Mouse (Mus musculus) Patski (cell line): Measurements from ENCODE around the gene Cog5. TPM values are rescaled to one million over a fixed set of nuclear protein-coding genes. Genes with fewer than 3 reads are reported as not detected.
A peak's percentile ranks its signal among the peaks of the same experiment; 100 is the strongest.

Source experiments
- ATAC-seq: fragments of 100-300 bp; one replicate; pipeline ENCODE4 v1.8.0; 2021
- CTCF ChIA-PET: fragments of 350-600 bp; sonication (Branson Sonifier 250); formaldehyde crosslinking; loops from one replicate; lab custom pipeline; 2022; ENCODE audit warnings: inconsistent platforms; lab: Charles Lee
- POLR2A ChIA-PET: fragments of 350-600 bp; sonication (Branson Sonifier 250); formaldehyde crosslinking; loops from one replicate; lab custom pipeline; 2022; ENCODE audit warnings: antibody characterized with exemption, inconsistent platforms; lab: Charles Lee
- DNase-seq: peaks from one replicate; pipeline ENCODE4 v3.0.0-alpha.2; 2011; ENCODE audit warnings: low read depth, low spot score
- H3K27me3 ChIP-seq: fragments of 371-371 bp; one replicate; pipeline ENCODE4 v1.5.1; 2021
- CTCF ChIP-seq: fragments of 100-300 bp; IDR thresholded peaks from one replicate; pipeline ENCODE4 v1.5.1; 2021
- in situ Hi-C: fragments of 300-500 bp; cut with MboI; formaldehyde crosslinking; loops from 3 replicates; pipeline ENCODE4 v1.11.1; 2018; ENCODE audit warnings: low pct_unique_long_range_greater_than_20kb, mixed read lengths
- polyA plus RNA-seq: library from polyadenylated mRNA; unstranded; gene quantifications from one replicate; pipeline ENCODE4 v1.2.3, GENCODE M21; 2021

Gene Cog5
- polyA plus RNA-seq, 1 experiment from 2014 or later: 26.9 TPM

DNA sequence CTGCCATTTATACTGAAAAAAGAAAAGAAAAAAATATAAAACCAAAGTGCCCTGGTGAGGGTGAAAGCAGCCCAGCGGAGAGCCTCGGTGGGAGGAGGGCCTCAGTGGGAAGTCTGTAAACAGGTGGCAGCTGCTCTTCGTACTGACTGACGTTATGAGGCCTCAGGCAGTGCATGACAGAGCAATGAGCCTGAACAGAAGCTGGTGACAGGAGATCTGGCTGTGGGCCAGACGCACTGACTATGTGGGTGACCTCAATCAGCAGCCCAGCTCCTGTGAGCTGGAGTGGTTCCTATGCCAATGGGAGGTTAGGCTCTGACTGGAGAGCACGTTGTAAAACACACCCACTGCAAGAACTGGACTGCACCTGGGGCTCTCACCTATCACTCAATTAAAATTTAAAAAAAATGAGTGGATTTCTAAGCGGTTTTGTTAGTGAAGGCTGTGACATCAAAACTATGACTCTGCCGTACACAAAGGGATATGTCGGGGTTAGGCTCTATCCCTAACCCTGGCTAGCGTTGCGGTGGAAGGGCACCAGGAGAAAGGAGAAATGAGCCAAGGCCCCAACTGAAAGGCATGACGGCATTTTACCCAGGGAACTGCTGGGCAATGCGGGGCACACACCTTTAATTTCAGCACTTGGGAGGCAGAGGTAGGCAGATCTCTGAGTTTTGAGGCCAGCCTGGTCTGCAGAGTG lies 319.0 kb downstream of the Cog5 start:
- CTCF ChIA-PET: interaction anchor here (1.4 to 1.6 kb wide), 2 partner anchors 139 to 171 kb away, joined by 3 to 8 read pairs; no protein-coding TSS in a partner anchor
- no peaks in the 10 kb centered on the region for H3K27me3 ChIP-seq
- no peak for TF ChIP-seq CTCF
- POLR2A ChIA-PET: no interaction called here
- DNase-seq (no peak), ATAC-seq (peak; percentile 54)
- in situ Hi-C loops: no loop called here

DNA sequence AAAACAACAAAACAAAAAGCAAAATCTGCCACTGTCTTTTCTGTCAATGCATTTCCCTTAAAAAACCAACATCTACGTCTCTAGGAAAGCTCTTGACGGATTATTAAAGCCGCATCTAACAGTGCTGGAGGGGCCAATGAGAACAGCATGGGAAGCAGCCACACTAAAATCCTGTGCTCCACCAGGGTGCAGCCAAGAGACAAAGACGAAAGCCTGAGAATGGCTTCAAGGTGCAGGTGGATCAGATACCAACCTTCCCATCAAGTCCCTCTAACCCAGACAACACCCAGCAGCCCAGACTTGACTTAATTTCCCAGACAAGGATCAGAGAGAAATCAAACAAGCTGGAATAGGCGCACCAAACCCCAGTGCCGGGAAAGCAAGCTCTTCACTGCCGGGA lies 321.9 kb downstream of the Cog5 start:
- ATAC-seq (no peak), DNase-seq (no peak)
- no peaks in the 10 kb centered on the region for H3K27me3 ChIP-seq
- CTCF ChIA-PET: interaction anchor here (1.0 kb wide), 1 partner anchor 171 kb away, joined by 4 read pairs; no protein-coding TSS in a partner anchor
- peak; percentile 23 for TF ChIP-seq CTCF
- in situ Hi-C loops: no loop called here
- POLR2A ChIA-PET: interaction anchor here (0.9 kb wide), 1 partner anchor 84 kb away, joined by 3 read pairs; no protein-coding TSS in a partner anchor

DNA sequence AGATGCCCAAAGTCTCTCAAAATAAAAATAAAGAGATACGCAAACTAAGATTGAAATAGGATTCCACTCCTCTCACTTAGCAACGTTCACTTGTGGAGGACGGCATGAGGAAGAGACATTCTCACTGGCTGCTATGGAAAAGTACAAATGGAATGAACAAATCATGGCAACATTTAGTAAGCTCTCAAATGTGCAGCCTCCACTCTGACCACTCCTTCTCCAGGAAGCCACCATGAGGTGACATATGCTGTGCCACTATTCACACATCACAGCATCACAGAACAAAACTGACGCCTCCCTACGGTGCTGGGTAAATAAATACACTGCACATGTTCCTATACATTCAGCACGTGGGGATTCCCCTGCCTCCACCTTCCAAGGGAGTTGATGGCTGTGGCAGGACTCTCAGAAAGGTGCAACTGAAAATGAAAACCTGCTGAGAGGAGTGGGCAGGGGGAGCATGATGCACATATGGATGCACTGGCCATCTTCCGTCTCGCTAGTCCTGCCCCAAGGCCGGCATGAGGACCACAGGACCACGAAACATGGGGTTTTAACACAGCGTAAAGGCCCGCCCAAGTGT lies 323.0 kb downstream of the Cog5 start:
- H3K27me3 ChIP-seq: no peaks in the 10 kb centered on the region
- ChIA-PET CTCF (no interaction called here), POLR2A (no interaction called here)
- ATAC-seq (no peak), DNase-seq (no peak)
- in situ Hi-C loops: no loop called here
- TF ChIP-seq CTCF: no peak

DNA sequence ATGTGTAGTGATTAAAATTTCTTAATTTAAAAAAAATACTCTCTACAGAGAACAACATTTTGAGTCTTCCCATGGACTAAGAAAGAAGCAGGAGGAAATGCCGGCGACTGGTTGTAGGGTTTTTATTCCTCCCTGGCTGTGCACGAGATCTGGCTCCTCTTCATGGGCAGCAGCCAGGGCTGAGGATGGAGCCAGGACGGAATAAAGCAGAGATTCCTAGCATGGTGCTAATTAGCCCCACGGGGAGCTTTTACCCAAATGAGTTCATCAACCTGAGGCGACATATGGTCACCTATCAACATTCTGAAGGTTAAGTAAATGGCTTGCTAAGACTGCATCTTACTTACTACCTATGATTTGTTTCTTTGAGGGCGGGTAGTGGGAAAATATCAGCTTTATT lies 328.6 kb downstream of the Cog5 start:
- ChIA-PET POLR2A (no interaction called here), CTCF (no interaction called here)
- in situ Hi-C loops: loop anchor here (5.0 kb wide), 1 partner anchor 74 kb away; no protein-coding TSS in a partner anchor
- ATAC-seq (no peak), DNase-seq (no peak)
- no peaks in the 10 kb centered on the region for H3K27me3 ChIP-seq
- no peak for TF ChIP-seq CTCF

DNA sequence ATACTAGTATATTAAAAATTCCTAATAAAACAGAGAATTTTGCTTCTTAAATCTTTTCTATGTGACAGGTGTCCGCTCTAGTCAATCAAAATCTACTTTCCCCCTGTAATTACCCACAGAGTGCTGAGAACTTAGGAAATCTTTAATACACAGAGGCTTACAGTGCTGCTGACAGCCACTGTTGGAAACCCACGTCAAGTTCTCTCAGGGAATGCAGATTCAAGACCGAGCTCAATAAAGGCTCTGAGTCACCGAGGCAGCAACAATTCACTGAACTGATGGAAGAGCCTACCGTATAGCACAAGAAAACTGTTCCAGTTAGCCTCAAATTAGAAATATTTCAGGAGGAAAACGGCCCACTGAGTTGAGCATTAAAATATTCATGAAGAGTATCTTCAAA lies 329.1 kb downstream of the Cog5 start:
- no peak for TF ChIP-seq CTCF
- H3K27me3 ChIP-seq: no peaks in the 10 kb centered on the region
- ATAC-seq: no peak
- in situ Hi-C loops: loop anchor here (5.0 kb wide), 1 partner anchor 74 kb away; no protein-coding TSS in a partner anchor
- ChIA-PET POLR2A (no interaction called here), CTCF (no interaction called here)
- DNase-seq: no peak

DNA sequence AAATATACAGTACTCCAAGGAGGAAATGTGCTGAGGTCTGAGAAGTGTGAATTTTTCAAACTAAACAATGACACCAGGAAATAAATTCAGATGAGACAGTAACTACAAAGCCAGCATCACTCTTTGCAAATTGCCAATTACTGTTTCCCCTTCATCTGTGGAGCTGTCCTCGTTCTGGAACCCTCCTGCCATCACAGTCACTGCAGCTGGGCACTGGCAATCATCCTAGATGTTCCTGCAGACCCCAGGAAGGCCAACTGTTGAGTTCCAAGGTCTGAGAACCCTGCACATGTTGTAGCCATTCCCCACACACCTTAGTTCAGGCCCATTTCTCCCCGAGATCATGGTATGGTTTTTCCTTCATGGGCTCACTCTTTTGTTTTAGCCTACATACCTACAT lies 329.5 kb downstream of the Cog5 start:
- ATAC-seq (no peak), DNase-seq (no peak)
- TF ChIP-seq CTCF: no peak
- CTCF ChIA-PET: no interaction called here
- POLR2A ChIA-PET: no interaction called here
- in situ Hi-C loops: loop anchor here (5.0 kb wide), 1 partner anchor 73 kb away; no protein-coding TSS in a partner anchor
- H3K27me3 ChIP-seq: no peaks in the 10 kb centered on the region

DNA sequence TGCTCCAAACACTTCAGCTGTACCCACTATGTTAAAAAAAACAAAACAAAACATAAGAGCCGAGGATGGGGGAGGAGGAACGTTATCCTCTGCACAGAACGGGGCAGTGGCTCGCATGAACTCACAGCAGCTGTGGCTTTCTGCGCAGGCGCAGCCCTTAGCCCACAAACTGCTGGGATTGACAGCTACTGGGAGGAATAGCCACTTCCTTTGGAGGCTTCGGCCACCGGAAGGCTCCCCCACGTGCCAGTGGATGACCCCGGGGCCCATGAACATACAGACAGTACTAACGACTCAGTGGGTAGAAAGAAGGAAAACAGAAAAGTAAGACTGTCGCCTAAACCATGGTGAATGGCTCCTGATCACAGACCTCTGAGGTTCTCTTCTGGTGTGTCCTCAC lies 330.0 kb downstream of the Cog5 start:
- DNase-seq (no peak), ATAC-seq (no peak)
- no peaks in the 10 kb centered on the region for H3K27me3 ChIP-seq
- POLR2A ChIA-PET: no interaction called here
- in situ Hi-C loops: loop anchor here (5.0 kb wide), 1 partner anchor 73 kb away; no protein-coding TSS in a partner anchor
- CTCF ChIA-PET: no interaction called here
- TF ChIP-seq CTCF: no peak

DNA sequence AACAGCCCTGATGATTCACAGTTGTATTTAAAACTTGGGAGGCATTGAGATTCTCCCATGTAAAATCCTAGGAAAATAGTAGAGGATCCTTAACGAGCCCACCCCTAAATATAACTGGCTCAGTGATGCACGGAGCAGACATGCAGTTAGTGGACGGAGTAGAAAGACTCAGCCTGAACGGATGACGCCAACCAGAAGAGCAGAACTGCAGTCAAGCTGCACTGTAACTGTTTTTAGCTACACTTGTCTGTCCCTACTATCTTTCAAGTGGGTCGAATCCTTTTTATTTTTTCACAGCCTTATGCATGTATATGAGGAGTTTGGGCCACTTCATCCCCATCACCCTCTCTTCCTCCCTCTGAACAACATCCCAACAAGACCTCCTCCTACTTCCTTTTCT lies 331.1 kb downstream of the Cog5 start:
- DNase-seq (no peak), ATAC-seq (no peak)
- POLR2A ChIA-PET: no interaction called here
- in situ Hi-C loops: no loop called here
- CTCF ChIA-PET: no interaction called here
- no peak for TF ChIP-seq CTCF
- H3K27me3 ChIP-seq: no peaks in the 10 kb centered on the region

DNA sequence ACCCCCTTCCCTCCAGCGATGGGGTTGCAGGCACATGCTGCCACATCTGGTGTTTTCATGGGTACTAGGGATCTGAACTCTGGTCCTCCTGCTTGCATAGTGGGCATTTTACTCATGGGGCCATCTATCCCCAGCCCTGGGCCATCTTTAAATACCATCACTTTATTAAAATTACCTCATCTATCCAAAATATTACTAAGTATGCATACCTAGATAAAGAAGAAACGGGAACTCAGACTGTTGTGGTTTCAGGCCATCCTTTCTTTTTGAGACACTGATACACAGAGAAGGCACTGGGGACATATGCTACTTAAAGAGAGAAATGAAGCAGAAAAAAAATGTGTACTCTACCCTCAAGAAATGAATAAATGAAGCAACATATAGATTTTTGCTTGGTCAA lies 331.8 kb downstream of the Cog5 start:
- TF ChIP-seq CTCF: no peak
- DNase-seq (no peak), ATAC-seq (no peak)
- in situ Hi-C loops: no loop called here
- POLR2A ChIA-PET: no interaction called here
- CTCF ChIA-PET: interaction anchor here (1.2 kb wide), 1 partner anchor 158 kb away, joined by 4 read pairs; no protein-coding TSS in a partner anchor
- no peaks in the 10 kb centered on the region for H3K27me3 ChIP-seq

Other genes starting within 250 kb of the Cog5 start
- 13.2 TPM for gene Cbll1, start 155.3 kb upstream of the Cog5 start, polyA plus RNA-seq
- 0.17 TPM for gene Slc26a4, start 94.9 kb upstream of the Cog5 start, polyA plus RNA-seq
- gene Bcap29, start 20.2 kb upstream of the Cog5 start, polyA plus RNA-seq: 28.3 TPM
- 10.0 TPM for gene Dus4l, start within 50 bp of the Cog5 start, polyA plus RNA-seq
- gene Gpr22, start 59.1 kb downstream of the Cog5 start, polyA plus RNA-seq: 0.01 TPM